Mouse (Mus musculus): ENCODE data around the gene Poc1b. TPM values are rescaled to one million over a fixed set of nuclear protein-coding genes. Genes with fewer than 3 reads are reported as not detected.

Gene Poc1b
- polyA plus RNA-seq, 1 experiment: 21.8 TPM

DNA sequence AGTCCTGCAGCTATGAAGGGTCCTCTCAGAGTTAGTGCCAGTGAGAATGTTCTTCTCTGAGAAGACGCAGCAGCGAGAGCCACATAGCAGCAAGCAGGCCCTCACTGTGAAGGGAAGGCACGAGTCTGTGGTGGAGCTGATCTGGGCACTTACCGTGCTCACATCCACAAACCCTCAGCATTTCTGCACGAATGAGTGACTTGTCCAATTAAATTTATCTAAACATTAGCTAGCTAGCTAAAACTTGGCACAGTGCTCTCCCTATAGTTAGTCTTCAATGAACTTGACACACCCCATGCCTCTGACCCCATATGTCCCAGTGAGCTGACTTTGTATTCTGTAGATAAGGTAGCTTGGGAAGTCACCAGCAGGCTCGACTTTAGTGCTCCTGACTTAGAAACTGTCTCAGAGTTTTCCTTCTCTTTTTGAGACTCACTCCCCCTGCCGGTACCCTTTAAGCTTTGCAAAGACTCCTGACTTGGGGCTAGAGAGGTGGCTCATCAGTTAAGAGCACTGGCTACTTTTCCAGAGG is 59.0 kb downstream of the Poc1b start:
- Histone ChIP-seq H3K4me1 (ENCODE audit: control insufficient read depth, insufficient read depth, low read length) (peaks cover 33% of the 10 kb centered on the region), H3K4me3 (ENCODE audit: insufficient read depth, low read length) (no peak overlapping the region), H3K27ac (ENCODE audit: insufficient read depth, low read depth, low read length) (no peak overlapping the region)
- no peak for TF ChIP-seq CTCF (IDR thresholded peaks at IDR 0.05; ENCODE audit: low read depth, low read length)
- TF ChIP-seq POLR2A (IDR thresholded peaks at IDR 0.05; ENCODE audit: borderline replicate concordance, low read depth, low read length): no peak

DNA sequence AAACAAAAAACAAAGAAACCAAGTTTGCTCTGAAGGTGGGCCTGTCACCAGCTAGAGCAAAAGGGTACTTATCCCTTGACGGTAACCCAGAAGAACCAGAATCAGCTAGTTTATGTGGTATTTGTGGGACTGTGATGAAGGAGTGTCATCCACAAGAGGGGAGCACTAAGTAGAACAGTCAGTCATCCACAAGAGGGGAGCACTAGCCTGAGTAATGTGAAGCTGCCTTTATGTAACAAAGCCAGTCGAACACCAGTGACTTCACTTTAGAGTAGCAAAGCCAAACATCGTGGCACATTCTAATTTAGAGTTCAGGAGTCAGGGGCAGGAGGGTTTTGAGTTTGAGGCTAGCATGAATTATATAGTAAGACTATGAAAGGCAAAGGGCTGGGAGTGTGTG is 59.6 kb downstream of the Poc1b start:
- Histone ChIP-seq H3K27ac (ENCODE audit: insufficient read depth, low read depth, low read length) (no peak overlapping the region), H3K4me3 (ENCODE audit: insufficient read depth, low read length) (no peak overlapping the region), H3K4me1 (ENCODE audit: control insufficient read depth, insufficient read depth, low read length) (peaks cover 37% of the 10 kb centered on the region)
- TF ChIP-seq POLR2A (IDR thresholded peaks at IDR 0.05; ENCODE audit: borderline replicate concordance, low read depth, low read length) (no peak), CTCF (IDR thresholded peaks at IDR 0.05; ENCODE audit: low read depth, low read length) (no peak)

DNA sequence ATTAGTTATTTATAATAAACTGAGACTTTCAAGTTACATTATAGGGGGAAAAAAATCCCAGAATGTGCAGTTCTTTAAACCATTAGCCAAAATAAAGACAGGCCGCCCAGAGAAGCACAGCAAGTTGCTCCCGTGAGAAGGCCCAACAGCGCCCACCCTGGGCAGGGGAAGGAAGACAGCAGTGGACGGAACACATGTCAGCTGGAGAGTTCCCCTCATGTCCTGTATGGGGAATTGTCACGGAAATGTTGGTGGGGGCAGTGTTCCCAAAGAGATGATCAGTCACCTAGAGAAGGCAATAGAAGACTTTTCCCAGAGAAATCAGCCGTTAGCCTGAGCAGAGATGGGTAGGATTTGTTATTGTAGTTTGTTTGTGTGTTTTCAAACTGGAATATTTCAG is 61.6 kb downstream of the Poc1b start:
- Histone ChIP-seq H3K27ac (ENCODE audit: insufficient read depth, low read depth, low read length) (no peak overlapping the region), H3K4me3 (ENCODE audit: insufficient read depth, low read length) (no peak overlapping the region), H3K4me1 (ENCODE audit: control insufficient read depth, insufficient read depth, low read length) (peaks cover 47% of the 10 kb centered on the region)
- no peak for TF ChIP-seq POLR2A (IDR thresholded peaks at IDR 0.05; ENCODE audit: borderline replicate concordance, low read depth, low read length)
- no peak for TF ChIP-seq CTCF (IDR thresholded peaks at IDR 0.05; ENCODE audit: low read depth, low read length)

DNA sequence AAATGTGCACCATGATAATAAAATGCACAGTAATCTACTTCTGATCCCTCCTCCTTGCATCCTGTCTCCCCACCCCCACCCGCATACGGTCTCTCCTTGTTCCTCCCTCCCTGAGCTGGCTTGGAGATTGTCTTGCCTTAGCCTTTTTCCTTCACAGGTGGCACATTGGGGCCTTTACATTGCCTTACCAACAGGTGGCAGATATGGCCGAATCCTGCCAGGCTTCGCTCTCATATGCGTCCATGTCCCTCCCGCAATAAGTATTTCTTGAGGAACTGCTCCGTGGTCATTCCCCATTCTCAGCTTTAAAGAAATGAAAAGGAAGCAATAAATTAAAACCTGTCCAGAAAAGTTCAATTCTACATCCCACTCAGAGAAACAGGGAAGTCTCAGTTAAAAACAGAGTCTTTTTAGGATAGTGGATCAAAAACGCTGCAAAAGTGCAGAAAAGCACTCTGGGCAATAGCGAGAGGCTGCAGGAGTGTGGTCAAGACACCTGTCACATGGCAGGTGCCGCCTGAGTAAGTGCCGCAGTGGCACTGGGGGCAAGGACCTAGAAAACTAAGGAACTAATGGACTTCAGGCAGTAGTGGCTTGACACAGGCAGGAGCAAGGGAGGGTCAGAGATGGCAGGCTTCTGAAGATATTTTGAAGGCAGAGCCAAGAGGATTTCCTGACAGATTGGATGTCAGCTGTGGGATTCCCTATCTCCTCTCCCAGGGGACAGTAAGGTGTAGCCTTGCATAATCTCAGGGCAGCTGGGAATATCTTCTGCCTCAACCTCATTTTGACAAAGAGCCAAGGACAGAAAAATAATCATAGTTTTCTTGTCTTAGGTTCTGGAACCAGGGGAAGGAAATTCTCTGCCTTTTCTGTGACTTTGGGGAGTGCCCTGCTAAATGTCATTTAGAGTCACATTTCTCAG is 62.3 kb downstream of the Poc1b start:
- no peak for TF ChIP-seq POLR2A (IDR thresholded peaks at IDR 0.05; ENCODE audit: borderline replicate concordance, low read depth, low read length)
- TF ChIP-seq CTCF (IDR thresholded peaks at IDR 0.05; ENCODE audit: low read depth, low read length): no peak
- peak overlapping the region; percentile 40 for H3K27ac ChIP-seq (ENCODE audit: insufficient read depth, low read depth, low read length)
- no peak overlapping the region for H3K4me3 ChIP-seq (ENCODE audit: insufficient read depth, low read length)
- H3K4me1 ChIP-seq (ENCODE audit: control insufficient read depth, insufficient read depth, low read length): peaks cover 41% of the 10 kb centered on the region

DNA sequence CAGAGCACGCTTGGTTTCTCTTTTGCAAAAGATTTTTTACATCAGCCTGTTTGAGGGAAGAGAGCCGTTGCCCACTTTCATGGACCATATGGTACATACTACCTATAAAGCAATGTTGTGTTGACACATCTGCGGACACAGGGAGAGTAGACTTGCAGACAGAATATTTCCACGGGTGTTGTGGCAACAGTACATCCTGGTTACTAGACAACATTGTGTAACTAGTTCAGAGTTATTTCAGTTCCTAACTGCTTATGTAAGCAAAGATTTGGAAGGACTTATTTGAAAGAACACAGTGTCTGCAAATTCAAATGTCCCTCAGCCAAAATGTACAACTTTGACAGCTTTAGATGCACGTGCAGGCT is 62.9 kb downstream of the Poc1b start:
- H3K4me3 ChIP-seq (ENCODE audit: insufficient read depth, low read length): no peak overlapping the region
- no peak for TF ChIP-seq CTCF (IDR thresholded peaks at IDR 0.05; ENCODE audit: low read depth, low read length)
- TF ChIP-seq POLR2A (IDR thresholded peaks at IDR 0.05; ENCODE audit: borderline replicate concordance, low read depth, low read length): no peak
- H3K4me1 ChIP-seq (ENCODE audit: control insufficient read depth, insufficient read depth, low read length): peaks cover 39% of the 10 kb centered on the region
- H3K27ac ChIP-seq (ENCODE audit: insufficient read depth, low read depth, low read length): peak overlapping the region; percentile 56

DNA sequence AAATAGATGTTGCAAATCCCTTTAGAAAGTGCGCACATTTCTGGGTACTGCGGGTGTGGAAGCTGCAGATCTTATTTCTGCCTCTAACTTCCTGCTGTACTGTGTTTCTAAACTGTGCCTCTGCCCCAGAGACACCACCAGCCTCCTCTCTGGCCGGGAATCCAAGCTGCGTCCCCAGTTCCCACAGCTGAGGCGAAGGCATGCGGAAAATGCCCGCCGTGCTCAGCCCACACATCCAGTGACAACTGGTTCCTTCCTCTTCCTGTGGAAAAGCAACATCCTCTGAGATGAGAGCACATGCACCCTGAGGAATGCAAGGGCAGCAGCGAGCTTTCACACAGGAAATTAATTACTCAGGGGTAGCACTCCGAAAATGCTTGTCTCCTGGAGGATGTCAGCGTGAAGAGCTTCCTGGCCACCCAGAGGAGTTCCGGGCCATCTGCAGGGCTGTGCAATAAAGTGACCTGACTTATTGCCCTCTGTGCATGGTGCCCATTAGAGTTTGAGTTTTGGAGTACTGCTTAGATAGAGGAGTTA is 65.2 kb downstream of the Poc1b start:
- TF ChIP-seq POLR2A (IDR thresholded peaks at IDR 0.05; ENCODE audit: borderline replicate concordance, low read depth, low read length) (no peak), CTCF (IDR thresholded peaks at IDR 0.05; ENCODE audit: low read depth, low read length) (no peak)
- Histone ChIP-seq H3K27ac (ENCODE audit: insufficient read depth, low read depth, low read length) (peak overlapping the region; percentile 94), H3K4me3 (ENCODE audit: insufficient read depth, low read length) (peak overlapping the region; percentile 21), H3K4me1 (ENCODE audit: control insufficient read depth, insufficient read depth, low read length) (peaks cover 52% of the 10 kb centered on the region)

DNA sequence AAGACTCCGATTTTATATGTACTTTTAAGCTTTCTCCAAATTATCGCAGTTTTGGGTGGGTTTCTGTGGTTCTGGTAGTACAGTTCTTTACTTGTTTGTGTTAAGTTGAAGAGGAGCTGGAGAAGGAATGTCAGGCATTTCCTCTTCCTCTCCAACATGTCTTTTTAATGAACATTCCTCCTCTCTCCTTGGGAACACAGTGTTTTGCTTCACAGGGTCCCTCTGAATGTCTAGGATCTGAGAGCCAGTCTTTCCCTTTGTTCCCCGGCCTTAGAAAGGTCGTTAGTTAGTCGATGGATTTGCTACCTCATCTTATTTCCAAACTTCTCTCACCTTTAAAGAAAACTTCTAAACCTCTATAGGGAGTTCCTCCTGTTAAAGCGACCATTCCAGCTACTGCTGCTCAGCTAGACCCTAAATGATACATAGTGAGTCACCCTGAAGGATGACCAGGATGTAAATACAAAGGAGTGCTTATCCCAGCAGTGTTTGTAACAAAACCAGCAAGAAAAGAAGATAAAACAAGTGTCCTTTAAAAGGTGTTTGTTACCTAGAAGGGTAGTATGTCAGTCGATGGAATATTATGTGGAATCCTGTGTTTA is 66.2 kb downstream of the Poc1b start:
- Histone ChIP-seq H3K27ac (ENCODE audit: insufficient read depth, low read depth, low read length) (peak overlapping the region; percentile 94), H3K4me1 (ENCODE audit: control insufficient read depth, insufficient read depth, low read length) (peaks cover 57% of the 10 kb centered on the region)

DNA sequence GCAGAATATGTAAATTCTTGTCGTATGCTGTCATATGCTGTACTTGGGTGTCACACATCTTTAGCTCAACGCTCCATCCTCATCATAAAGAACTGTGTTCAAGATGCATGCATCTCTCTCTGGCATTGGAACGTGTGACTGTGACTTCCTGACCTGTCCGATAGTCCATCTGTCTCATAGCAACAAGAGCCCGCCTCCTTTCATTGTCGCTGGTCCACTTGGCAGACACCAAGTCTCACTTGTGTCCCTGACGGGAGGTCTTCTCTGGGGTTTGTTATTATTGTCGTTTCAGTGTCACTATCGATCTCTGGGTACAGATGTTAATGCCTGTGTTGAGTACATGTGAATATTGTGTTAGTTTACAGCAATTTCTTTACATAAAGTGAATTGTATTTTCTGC is 70.1 kb downstream of the Poc1b start:
- TF ChIP-seq CTCF (IDR thresholded peaks at IDR 0.05; ENCODE audit: low read depth, low read length) (no peak), POLR2A (IDR thresholded peaks at IDR 0.05; ENCODE audit: borderline replicate concordance, low read depth, low read length) (no peak)
- no peak overlapping the region for H3K27ac ChIP-seq (ENCODE audit: insufficient read depth, low read depth, low read length)
- peaks cover 53% of the 10 kb centered on the region for H3K4me1 ChIP-seq (ENCODE audit: control insufficient read depth, insufficient read depth, low read length)
- H3K4me3 ChIP-seq (ENCODE audit: insufficient read depth, low read length): no peak overlapping the region

More for the DNA sequence above, 66.2 kb downstream of the Poc1b start:
- TF ChIP-seq POLR2A (IDR thresholded peaks at IDR 0.05; ENCODE audit: borderline replicate concordance, low read depth, low read length) (no peak), CTCF (IDR thresholded peaks at IDR 0.05; ENCODE audit: low read depth, low read length) (no peak)
- no peak overlapping the region for H3K4me3 ChIP-seq (ENCODE audit: insufficient read depth, low read length)

DNA sequence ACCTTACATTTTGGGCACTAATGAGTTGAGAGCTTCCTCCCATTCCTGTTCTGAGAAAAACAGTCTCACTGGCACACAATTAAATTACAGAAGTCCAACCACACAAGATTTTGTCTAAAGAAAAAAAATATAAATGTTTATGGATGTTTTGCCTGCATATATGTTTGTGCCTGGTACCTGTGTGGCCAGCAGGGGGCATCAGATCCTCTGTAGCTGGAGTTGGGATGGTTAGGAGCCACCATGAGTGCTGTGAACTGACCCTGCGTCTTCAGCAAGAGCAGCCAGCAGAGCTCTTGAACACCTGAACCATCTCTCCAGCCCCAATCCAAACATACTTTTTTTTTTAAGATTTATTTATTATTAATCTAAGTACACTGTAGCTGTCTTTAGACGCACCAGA is 71.3 kb downstream of the Poc1b start:
- H3K4me3 ChIP-seq (ENCODE audit: insufficient read depth, low read length): no peak overlapping the region
- TF ChIP-seq POLR2A (IDR thresholded peaks at IDR 0.05; ENCODE audit: borderline replicate concordance, low read depth, low read length) (no peak), CTCF (IDR thresholded peaks at IDR 0.05; ENCODE audit: low read depth, low read length) (peak; percentile 55)
- H3K4me1 ChIP-seq (ENCODE audit: control insufficient read depth, insufficient read depth, low read length): peaks cover 51% of the 10 kb centered on the region
- H3K27ac ChIP-seq (ENCODE audit: insufficient read depth, low read depth, low read length): no peak overlapping the region

DNA sequence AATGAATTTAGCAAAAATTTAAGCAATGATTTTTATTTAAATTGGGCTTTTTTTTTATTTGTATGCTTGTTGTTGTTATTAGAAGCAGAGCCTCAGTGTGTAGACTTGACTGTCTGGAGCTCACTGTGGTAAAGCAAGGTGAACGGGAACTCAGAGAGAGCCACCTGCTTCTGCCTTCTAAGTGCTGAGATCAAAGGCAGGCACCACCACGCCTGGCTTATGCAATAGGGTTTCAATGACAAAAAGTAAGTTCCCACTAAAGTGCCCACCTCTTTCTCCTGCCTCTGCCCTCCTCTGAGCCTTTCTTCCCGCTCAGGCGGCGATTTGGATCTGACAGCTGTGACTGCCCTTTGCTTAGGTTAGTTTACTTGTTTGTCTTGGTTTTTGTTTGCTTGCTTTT is 72.3 kb downstream of the Poc1b start:
- TF ChIP-seq CTCF (IDR thresholded peaks at IDR 0.05; ENCODE audit: low read depth, low read length): no peak
- TF ChIP-seq POLR2A (IDR thresholded peaks at IDR 0.05; ENCODE audit: borderline replicate concordance, low read depth, low read length): no peak
- Histone ChIP-seq H3K4me3 (ENCODE audit: insufficient read depth, low read length) (no peak overlapping the region), H3K4me1 (ENCODE audit: control insufficient read depth, insufficient read depth, low read length) (peaks cover 50% of the 10 kb centered on the region), H3K27ac (ENCODE audit: insufficient read depth, low read depth, low read length) (no peak overlapping the region)
